Mouse (Mus musculus): ENCODE data around the gene Zfp78. TPM values are rescaled to one million over a fixed set of nuclear protein-coding genes. Genes with fewer than 3 reads are reported as not detected.
A peak's percentile ranks its signal among the peaks of the same experiment; 100 is the strongest.

The Zfp78 gene
- total RNA-seq, 2 experiments from 2014 or later: 2.4 to 3.0 TPM

DNA sequence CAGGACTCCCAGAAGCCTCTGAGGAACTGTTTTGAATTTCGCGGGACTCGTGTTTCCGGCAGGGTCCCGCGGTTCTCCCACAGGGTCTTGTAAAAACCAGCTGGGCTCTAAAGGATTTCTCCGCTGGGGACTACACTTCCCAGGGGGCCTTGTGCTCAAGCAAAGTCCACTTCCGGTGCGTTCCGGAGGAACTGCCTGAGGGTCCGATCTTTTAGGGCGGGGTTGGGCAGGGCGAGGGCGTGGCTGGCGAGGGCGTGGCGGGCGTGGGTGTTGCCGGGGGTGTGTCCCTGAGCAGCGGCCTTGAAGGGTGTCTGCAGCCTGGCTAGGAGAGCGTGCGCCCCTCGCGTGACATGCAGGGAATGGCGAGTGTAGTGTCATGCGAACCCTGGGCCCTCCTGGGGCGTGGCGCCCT is 20.0 kb downstream of the Zfp78 start, which contains the start of gene Zfp28:
Gene Zfp28 (plus strand): TSS at position 252 of the 412 bp plus-strand sequence.
- intact Hi-C loops (cut with DNase I): loop anchor here (1.0 to 10.0 kb wide), 4 partner anchors 16 to 208 kb away; partner anchors contain the start of genes Gm20715, Smim17, Zfp444 and Zfp78
- DNase-seq: peak; percentile 90 to 92

DNA sequence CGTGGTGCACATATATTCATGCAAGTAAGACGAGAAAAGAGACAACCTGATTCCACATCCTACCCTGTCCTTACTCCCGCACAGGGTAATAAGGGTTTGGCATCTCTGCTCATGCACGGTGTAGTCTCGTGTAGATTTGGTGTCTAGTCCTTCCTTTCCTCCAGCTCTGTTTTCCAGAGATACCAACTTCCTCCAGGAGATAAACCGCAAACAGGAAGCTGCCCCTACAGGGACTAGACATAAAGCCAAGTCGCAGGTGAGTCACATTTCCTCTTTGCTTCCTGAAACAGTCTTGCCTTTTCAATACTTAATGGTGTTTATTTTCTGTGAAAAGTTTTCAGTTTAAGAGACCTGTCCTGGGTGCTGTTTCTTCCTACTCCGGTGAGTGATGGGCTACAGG is 20.9 kb downstream of the Zfp78 start:
- DNase-seq: no peak
- intact Hi-C loops (cut with DNase I): loop anchor here (10.0 kb wide), 1 partner anchor 209 kb away; the partner anchor contains the start of gene Zfp444

DNA sequence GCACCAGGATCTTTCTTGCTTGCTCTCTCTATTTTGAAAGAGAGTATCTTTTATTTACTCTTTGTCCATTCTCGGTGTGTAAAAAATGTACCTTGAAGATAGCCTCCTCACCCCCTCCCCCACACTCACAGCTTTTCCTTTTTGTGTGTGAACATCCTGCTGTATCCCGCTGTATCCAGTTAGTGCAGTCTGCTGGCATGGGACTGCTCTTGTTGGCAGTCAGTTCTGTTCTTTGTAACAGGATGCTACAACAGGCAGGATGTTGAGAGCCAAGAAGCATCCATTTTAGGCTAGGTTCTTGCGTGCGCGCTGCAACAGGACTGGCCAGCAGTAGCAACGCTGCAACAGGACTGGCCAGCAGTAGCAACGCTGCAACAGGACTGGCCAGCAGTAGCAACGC is 23.9 kb downstream of the Zfp78 start:
- peak; percentile 10 to 20 for DNase-seq
- intact Hi-C loops (cut with DNase I): loop anchor here (10.0 kb wide), 1 partner anchor 212 kb away; the partner anchor contains the start of gene Zfp444

DNA sequence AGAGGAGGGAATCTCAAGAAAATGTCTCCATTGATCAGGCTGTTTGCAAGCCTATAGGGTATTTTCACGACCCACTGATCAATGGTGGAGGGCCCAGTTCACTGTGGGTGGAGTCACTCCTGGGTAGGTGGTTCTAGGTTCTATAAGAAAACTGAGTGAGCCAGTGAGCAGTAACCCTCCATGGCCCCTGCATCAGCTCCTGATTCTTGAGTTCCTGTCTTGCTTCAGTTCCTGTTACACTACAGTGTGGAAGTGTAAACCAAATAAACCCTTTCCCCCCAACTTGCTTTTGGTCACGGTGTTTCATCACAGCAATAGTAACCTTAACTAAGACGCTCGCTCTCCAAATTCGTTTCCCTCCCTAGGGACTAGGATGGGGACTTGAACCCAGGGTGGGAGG is 25.9 kb downstream of the Zfp78 start:
- DNase-seq: no peak
- intact Hi-C loops (cut with DNase I): loop anchor here (10.0 kb wide), 1 partner anchor 214 kb away; the partner anchor contains the start of gene Zfp444

DNA sequence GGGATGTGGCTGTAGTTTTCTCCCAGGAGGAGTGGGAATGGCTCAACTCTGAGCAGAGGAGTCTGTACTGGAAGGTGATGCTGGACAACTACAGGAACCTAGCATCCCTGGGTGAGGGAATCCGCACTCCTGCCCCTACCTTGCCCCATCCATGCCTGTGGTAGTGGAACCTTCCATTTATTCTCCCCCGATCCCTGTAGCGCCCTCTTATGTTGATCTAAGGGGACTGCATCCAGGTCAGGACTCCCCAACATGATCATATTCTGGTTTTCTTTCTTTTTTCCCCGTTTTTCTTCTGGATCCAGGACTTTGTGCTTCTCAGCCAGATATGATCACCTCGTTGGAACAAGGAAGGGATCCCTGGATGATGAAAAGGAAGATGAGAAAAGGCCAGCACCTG is 26.4 kb downstream of the Zfp78 start:
- no peak for DNase-seq
- intact Hi-C loops (cut with DNase I): loop anchor here (10.0 kb wide), 1 partner anchor 215 kb away; the partner anchor contains the start of gene Zfp444

DNA sequence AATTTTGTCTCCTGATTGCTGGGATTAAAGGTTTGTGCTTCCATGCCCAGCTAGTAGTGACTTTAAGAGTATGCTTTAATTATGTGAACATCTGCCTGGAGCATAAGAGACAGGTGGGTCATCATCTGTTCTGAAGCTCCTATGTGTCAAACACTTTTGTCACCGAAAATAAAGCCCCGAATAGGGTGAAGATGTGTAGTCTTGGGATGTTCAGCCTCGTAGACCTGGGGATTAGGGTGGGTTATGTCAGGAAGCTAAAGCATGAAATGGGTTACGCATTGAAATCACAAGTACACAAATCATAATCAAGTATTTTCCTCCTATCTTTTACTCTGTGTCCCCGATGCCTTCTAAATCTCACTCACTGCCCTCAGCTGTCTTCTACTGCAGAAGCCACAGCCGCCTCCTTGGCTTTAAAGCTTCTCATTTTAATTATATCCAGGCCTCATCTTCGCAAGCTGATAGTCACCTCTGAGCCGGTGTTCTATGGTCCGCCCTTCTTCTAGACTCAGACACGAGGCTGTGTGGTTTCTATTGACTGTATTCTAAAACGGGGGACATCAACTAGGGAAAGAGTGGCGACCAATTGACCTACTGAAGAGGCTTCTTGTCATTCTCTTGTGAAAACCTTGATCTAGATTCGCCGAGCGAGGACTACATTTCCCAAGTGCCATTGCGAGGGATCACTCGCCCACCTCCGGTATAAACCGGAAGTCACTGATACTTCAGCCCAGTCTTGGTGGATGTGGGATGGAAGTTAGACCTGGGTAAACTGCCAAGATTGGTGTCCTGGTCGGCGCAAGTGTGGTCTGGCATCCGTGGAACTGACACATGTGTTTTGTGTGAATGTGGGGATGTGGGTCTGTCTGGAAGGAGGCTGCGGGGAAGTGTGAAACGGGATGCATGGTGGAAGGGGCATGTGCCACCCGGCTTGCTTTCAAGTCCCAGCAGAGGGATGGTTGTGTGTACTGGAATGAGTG is 35.2 kb downstream of the Zfp78 start, which contains the start of gene Smim17:
Gene Smim17 (plus strand): TSS at position 720 of the 980 bp plus-strand sequence.
- peak; percentile 27 to 34 for DNase-seq
- intact Hi-C loops (cut with DNase I): loop anchor here (2.0 kb wide), 1 partner anchor 15 kb away; the partner anchor contains the start of gene Zfp28

DNA sequence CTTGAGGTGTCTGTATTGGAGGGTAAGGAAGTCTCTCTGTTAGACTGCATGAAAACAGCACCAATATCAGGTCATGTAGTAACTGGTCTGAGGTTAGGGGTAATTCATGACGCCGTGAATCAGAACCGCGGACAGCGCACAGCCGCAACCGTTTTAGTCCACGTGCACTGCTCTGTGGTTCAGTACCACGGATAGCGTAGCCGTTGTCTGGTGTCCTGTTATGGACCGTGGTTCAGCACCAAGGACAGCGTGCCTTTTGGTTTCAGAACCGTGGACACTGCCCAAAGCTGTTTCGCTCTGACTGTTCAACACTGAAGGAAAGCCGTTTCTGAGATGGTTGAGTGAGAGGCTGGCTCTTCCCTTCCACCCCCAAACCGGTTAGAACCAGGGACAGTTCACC is 47.0 kb downstream of the Zfp78 start, which contains the start of gene Gm20715:
Gene Gm20715 (plus strand): TSS at position 235 of the 400 bp plus-strand sequence.
- peak; percentile 93 to 95 for DNase-seq
- intact Hi-C loops (cut with DNase I): loop anchor here (1.0 to 10.0 kb wide), 3 partner anchors 27 to 265 kb away; partner anchors contain the start of genes Zfp28 and Zfp78

DNA sequence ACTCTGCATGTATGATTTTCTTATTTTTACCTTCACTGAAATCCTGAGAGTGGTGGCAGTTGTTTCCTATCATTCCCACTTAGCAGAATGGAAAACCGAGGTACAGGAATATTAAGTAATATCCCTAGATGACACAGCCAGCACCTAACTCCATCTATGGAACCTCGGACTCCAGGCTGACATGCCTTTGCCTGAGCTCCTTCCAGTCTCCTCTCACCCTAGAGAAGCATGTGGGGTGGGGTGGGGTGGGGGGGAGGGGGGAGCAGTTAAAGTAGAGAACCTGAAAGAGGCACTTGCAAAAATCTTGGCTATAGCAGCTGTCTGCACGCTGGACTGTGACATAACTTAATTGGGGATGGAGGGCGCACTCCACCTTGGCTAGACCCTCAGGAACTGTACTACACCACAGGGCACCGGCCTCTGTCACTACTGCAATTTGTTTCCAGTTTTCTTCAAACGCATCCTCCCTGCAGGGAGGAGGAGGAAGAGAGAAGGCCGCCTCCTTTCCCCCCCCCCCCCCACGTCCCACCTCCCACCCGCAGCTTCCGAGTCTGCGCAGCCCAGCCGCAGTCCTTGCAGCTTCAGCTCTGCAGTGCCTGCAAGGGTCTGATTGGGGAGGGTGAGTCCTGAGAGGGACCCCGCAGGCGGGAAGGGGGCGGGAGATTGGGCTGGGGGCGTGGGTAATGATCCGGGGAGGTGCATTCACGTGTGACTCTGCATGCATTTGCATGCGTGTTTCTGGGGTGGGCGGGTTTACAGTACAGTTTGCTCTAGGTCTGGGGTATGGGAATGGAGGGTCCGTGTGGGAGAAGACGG is 51.8 kb downstream of the Zfp78 start:
- intact Hi-C loops (cut with DNase I): loop anchor here (10.0 kb wide), 1 partner anchor 270 kb away; no protein-coding TSS in a partner anchor
- no peak for DNase-seq

DNA sequence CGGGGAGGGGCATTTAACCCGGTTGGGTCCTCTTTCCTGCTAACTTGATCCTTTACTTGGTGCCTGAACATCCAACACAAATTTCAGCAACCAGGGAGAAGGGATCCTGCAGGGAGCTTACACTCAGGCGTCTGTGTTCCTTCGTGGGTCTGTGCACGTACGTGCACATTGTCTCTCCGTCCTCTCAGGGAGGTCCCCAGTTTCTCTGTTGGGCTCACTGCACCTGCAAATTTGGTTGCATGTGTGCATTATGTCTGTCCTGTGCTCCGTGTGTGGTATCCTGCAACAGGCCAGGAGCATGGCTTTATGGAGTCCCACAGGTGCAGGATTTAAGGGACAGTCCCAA is 52.3 kb downstream of the Zfp78 start:
- DNase-seq: no peak
- intact Hi-C loops (cut with DNase I): loop anchor here (10.0 kb wide), 1 partner anchor 271 kb away; no protein-coding TSS in a partner anchor

DNA sequence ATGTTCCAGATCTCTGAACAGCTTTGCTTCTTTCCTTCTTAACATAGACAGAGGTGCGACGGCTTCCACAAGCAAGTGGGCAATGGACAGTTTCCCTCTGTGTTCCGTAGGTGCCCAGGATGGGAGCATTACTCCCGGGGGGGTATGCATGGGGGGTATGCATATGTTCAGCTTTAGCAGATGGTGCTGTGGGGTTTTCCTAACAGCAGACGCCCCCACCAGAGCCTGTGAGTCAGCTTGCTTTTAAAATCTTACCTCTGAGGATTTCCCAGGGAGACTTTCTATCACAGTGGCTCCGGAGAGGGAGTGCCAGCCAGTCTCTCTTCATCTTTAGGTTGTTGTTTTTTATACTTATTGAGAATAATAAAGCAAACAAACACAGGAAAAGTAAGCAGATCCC is 56.8 kb downstream of the Zfp78 start:
- intact Hi-C loops (cut with DNase I): loop anchor here (10.0 kb wide), 1 partner anchor 275 kb away; no protein-coding TSS in a partner anchor

DNA sequence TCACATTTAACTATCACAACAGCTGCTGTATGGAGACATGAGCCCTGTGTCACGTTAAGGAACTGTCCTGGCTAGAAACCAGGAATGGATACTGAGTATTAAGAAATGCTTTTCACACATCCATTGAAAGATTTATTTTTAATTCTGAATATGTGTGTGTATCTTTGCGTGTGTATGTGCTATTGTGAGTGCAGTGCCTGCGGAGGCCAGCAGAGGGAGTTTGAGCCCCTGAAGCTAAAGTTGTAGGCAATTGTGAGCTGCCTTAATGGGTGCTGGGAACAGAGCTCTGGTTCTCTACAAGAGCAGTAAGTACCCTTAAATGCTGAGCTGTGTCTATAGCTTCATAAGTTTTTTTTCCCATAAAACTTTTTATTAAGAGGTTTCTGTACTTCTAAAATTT is 66.3 kb downstream of the Zfp78 start:
- DNase-seq: no peak
- intact Hi-C loops (cut with DNase I): no loop called here

More for the DNA sequence above, 56.8 kb downstream of the Zfp78 start:
- DNase-seq: no peak

DNA sequence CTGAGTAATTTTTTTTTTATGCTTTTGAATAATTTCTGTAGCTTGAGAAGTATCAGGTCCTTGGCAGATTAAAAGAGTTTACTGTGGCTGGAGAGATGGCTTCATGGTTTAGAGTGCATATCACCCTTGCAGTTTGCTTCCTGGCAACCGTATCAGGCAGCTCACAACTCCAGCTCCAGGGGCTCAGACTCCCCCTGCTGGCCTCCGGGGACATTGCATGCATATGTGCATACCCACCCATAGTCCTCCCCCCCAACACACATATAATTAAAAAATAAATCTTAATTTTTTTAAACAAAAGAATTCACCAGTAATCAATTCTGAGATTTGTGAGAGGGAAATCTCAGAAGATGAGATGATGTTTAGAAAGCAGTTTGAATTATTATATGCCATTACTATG is 67.3 kb downstream of the Zfp78 start:
- intact Hi-C loops (cut with DNase I): loop anchor here (1.0 to 10.0 kb wide), 3 partner anchors 71 to 844 kb away; partner anchors contain the start of gene Gm45844
- peak; percentile 3 to 37 for DNase-seq

Other genes starting within 250 kb of the Zfp78 start
- 10 to 100 TPM; 30.2 to 34.0 TPM for gene Zfp787, start 207.3 kb upstream of the Zfp78 start, total RNA-seq (2021)
- gene Zfp444, start 191.1 kb upstream of the Zfp78 start, total RNA-seq (2021): 10 to 100 TPM in 1 of 2 experiments, 1 to 10 TPM in 1; 9.4 to 11.4 TPM
- gene Galp, start 166.2 kb upstream of the Zfp78 start, total RNA-seq (2021): not detected
- not detected for gene Zscan5b, start 141.0 kb upstream of the Zfp78 start, total RNA-seq (2021)
- gene Epp13, start 110.6 kb upstream of the Zfp78 start, total RNA-seq (2021): not detected
- gene Zfp667, start 76.7 kb upstream of the Zfp78 start, total RNA-seq (2021): 1 to 10 TPM; 3.4 to 4.0 TPM
- gene Zfp583, start 32.0 kb upstream of the Zfp78 start, total RNA-seq (2021): 1 to 10 TPM; 1.1 to 1.8 TPM
- under 1 TPM; 0.16 to 0.33 TPM for gene Gm3854, start 19.5 kb upstream of the Zfp78 start, total RNA-seq (2021)
- 1 to 10 TPM; 2.9 to 3.1 TPM for gene Zfp28, start 20.0 kb downstream of the Zfp78 start, total RNA-seq (2021)
- not detected for gene Smim17, start 35.4 kb downstream of the Zfp78 start, total RNA-seq (2021)
- not detected for gene Gm20715, start 47.0 kb downstream of the Zfp78 start, total RNA-seq (2021)
- gene Olfr1344, start 75.4 kb downstream of the Zfp78 start, total RNA-seq (2021): not detected
- not detected for gene Olfr1336, start 92.9 kb downstream of the Zfp78 start, total RNA-seq (2021)
- not detected for gene Olfr1346, start 103.8 kb downstream of the Zfp78 start, total RNA-seq (2021)
- gene Olfr5, start 123.7 kb downstream of the Zfp78 start, total RNA-seq (2021): not detected
- not detected for gene Olfr1347, start 136.5 kb downstream of the Zfp78 start, total RNA-seq (2021)
- not detected for gene Olfr1348, start 145.5 kb downstream of the Zfp78 start, total RNA-seq (2021)
- not detected for gene Olfr1349, start 159.7 kb downstream of the Zfp78 start, total RNA-seq (2021)
- gene Olfr1350, start 201.6 kb downstream of the Zfp78 start, total RNA-seq (2021): not detected

Data from heart, postnatal 36 days (tissue).